Mouse (Mus musculus) MEL (cell line): ENCODE measurements around the gene Prpf8.

Experiments
- BHLHE40 ChIP-seq: IDR thresholded peaks from 2 replicates; pipeline ENCODE4 v1.6.1; 2012; ENCODE audit warnings: low read depth, mild to moderate bottlenecking, inconsistent platforms, low read length, improper control_type of control experiment, borderline replicate concordance
- CHD2 ChIP-seq: IDR thresholded peaks from 2 replicates; pipeline ENCODE4 v1.6.1; 2011; ENCODE audit warnings: low read length, improper control_type of control experiment
- CTCF ChIP-seq, 3 experiments: IDR thresholded peaks in 2 of 3; conservative IDR thresholded peaks in 1 of 3; 2 replicates each; pipeline ENCODE4 v1.5.1; 2011 to 2012; ENCODE audit warnings: low read length in 3 of 3, low read depth in 2 of 3, mild to moderate bottlenecking in 2 of 3, improper control_type of control experiment in 1 of 3, inconsistent platforms in 1 of 3, mixed read lengths in 1 of 3, moderate library complexity in 1 of 3; ENCODE audit not compliant: control insufficient read depth in 1 of 3, insufficient read depth in 1 of 3, poor library complexity in 1 of 3, severe bottlenecking in 1 of 3
- E2F4 ChIP-seq: IDR thresholded peaks from 2 replicates; pipeline ENCODE4 v1.6.1; 2011; ENCODE audit warnings: low read depth, low read length, improper control_type of control experiment, borderline replicate concordance
- EP300 ChIP-seq, 2 experiments: IDR thresholded peaks; 2 replicates each; pipeline ENCODE4 v1.6.1; 2011; ENCODE audit warnings: improper control_type of control experiment in 2 of 2, low read length in 2 of 2, low read depth in 1 of 2, mild to moderate bottlenecking in 1 of 2
- HCFC1 ChIP-seq: IDR thresholded peaks from 2 replicates; pipeline ENCODE4 v1.6.1; 2012; ENCODE audit warnings: low read depth, mild to moderate bottlenecking, inconsistent platforms, low read length, improper control_type of control experiment, moderate library complexity
- MAFK ChIP-seq: IDR thresholded peaks from 2 replicates; pipeline ENCODE4 v1.6.1; 2011; ENCODE audit warnings: low read depth, mild to moderate bottlenecking, low read length, improper control_type of control experiment, borderline replicate concordance
- MEF2A ChIP-seq: IDR thresholded peaks from 2 replicates; pipeline ENCODE4 v1.6.1; 2014; ENCODE audit warnings: low read depth, mild to moderate bottlenecking, inconsistent platforms, low read length, improper control_type of control experiment; ENCODE audit not compliant: poor library complexity, insufficient replicate concordance, severe bottlenecking; ENCODE audit errors: extremely low read depth
- MYC ChIP-seq: IDR thresholded peaks from 2 replicates; pipeline ENCODE4 v1.6.1; 2011; ENCODE audit warnings: low read depth, mild to moderate bottlenecking, low read length, improper control_type of control experiment, moderate library complexity
- POLR2A ChIP-seq, 2 experiments: IDR thresholded peaks; 2 replicates each; pipeline ENCODE4 v1.6.1; 2011 to 2012; ENCODE audit warnings: low read length in 2 of 2, mild to moderate bottlenecking in 2 of 2, control low read depth in 1 of 2, improper control_type of control experiment in 1 of 2, low read depth in 1 of 2, moderate library complexity in 1 of 2; ENCODE audit not compliant: control insufficient read depth in 1 of 2, insufficient read depth in 1 of 2, poor library complexity in 1 of 2
- RCOR1 ChIP-seq: IDR thresholded peaks from 2 replicates; pipeline ENCODE4 v1.6.1; 2012; ENCODE audit warnings: low read depth, mild to moderate bottlenecking, inconsistent platforms, low read length, improper control_type of control experiment
- SMC3 ChIP-seq: IDR thresholded peaks from 2 replicates; pipeline ENCODE4 v1.6.1; 2011; ENCODE audit warnings: low read depth, low read length, improper control_type of control experiment
- ZC3H11A ChIP-seq: IDR thresholded peaks from 2 replicates; pipeline ENCODE4 v1.6.1; 2012; ENCODE audit warnings: low read depth, mild to moderate bottlenecking, inconsistent platforms, low read length, improper control_type of control experiment
- ZMIZ1 ChIP-seq: IDR thresholded peaks from 2 replicates; pipeline ENCODE4 v1.6.1; 2012; ENCODE audit warnings: low read depth, mild to moderate bottlenecking, inconsistent platforms, low read length, improper control_type of control experiment, moderate library complexity

- no peak for TF ChIP-seq POLR2A (IDR thresholded peaks at IDR 0.05; ENCODE audit: control insufficient read depth in 1 of 2, insufficient read depth in 1 of 2, low read depth in 1 of 2, low read length in 2 of 2, poor library complexity in 1 of 2)
- no peak for TF ChIP-seq BHLHE40
- TF ChIP-seq HCFC1: no peak
- TF ChIP-seq SMC3: no peak
- TF ChIP-seq ZMIZ1: no peak; the same call in 1 of the 2 replicates
- no peak for TF ChIP-seq CTCF (IDR thresholded peaks at IDR 0.05 in 2 of 3, conservative IDR thresholded peaks at IDR 0.05 in 1 of 3; ENCODE audit: control insufficient read depth in 1 of 3, insufficient read depth in 1 of 3, low read depth in 2 of 3, low read length in 3 of 3, poor library complexity in 1 of 3, severe bottlenecking in 1 of 3)
- TF ChIP-seq MEF2A: no peak
- no peak for TF ChIP-seq ZC3H11A
- no peak for TF ChIP-seq E2F4
- no peak for TF ChIP-seq EP300 (IDR thresholded peaks at IDR 0.05; ENCODE audit: low read depth in 1 of 2, low read length in 2 of 2)
- TF ChIP-seq CHD2: no peak
- TF ChIP-seq MAFK: no peak
- no peak for TF ChIP-seq MYC
- no peak for TF ChIP-seq RCOR1
These were observed 51.8 kb downstream of the Prpf8 start for GRCm38 (mm10) chr11:75538184-75538969.
